Mouse (Mus musculus) limb, embryonic 10.5 days (tissue): ENCODE data around the gene Cables2. TPM values are rescaled to one million over a fixed set of nuclear protein-coding genes. Genes with fewer than 3 reads are reported as not detected.

Source experiments
- DNase-seq: peaks from one replicate; pipeline ENCODE4 v3.0.0-alpha.2; 2017; ENCODE audit warnings: low spot score
- H3K27ac ChIP-seq: fragments of 300-500 bp; sonication (generic); 2 replicates; pipeline ENCODE4 v1.5.1; 2016; ENCODE audit warnings: mild to moderate bottlenecking
- H3K27me3 ChIP-seq: fragments of 300-500 bp; sonication (generic); 2 replicates; pipeline ENCODE4 v1.6.1; 2016; ENCODE audit warnings: low read depth, mild to moderate bottlenecking; ENCODE audit not compliant: poor library complexity, severe bottlenecking
- H3K36me3 ChIP-seq: fragments of 300-500 bp; sonication (generic); 2 replicates; pipeline ENCODE4 v1.6.1; 2016; ENCODE audit warnings: mild to moderate bottlenecking, moderate library complexity
- H3K4me1 ChIP-seq: fragments of 300-500 bp; sonication (generic); 2 replicates; pipeline ENCODE4 v1.6.1; 2016
- H3K4me3 ChIP-seq: fragments of 300-500 bp; sonication (generic); 2 replicates; pipeline ENCODE4 v1.5.1; 2016; ENCODE audit warnings: mild to moderate bottlenecking, moderate library complexity
- H3K9me3 ChIP-seq: fragments of 300-500 bp; sonication (generic); replicated peaks from 2 replicates; pipeline ENCODE4 v1.6.1; 2016; ENCODE audit warnings: mild to moderate bottlenecking
- WGBS: fragments of 180-500 bp; shearing (Covaris S2); methylation state at CpG from one replicate; pipeline ENCODE4 v1.1.7; 2016; 5-methylcytosine and 5-hydroxymethylcytosine counted together
- polyA plus RNA-seq: library from polyadenylated mRNA; unstranded; fragments of >200 nt; fragmentation: Nextera tagmentation; extraction: Ambion mirVana; gene quantifications from 2 replicates; pipeline ENCODE4 v1.2.1, GENCODE M21; 2016

Cables2 gene
- polyA plus RNA-seq, 1 experiment from 2014 or later: 16.4 TPM

DNA sequence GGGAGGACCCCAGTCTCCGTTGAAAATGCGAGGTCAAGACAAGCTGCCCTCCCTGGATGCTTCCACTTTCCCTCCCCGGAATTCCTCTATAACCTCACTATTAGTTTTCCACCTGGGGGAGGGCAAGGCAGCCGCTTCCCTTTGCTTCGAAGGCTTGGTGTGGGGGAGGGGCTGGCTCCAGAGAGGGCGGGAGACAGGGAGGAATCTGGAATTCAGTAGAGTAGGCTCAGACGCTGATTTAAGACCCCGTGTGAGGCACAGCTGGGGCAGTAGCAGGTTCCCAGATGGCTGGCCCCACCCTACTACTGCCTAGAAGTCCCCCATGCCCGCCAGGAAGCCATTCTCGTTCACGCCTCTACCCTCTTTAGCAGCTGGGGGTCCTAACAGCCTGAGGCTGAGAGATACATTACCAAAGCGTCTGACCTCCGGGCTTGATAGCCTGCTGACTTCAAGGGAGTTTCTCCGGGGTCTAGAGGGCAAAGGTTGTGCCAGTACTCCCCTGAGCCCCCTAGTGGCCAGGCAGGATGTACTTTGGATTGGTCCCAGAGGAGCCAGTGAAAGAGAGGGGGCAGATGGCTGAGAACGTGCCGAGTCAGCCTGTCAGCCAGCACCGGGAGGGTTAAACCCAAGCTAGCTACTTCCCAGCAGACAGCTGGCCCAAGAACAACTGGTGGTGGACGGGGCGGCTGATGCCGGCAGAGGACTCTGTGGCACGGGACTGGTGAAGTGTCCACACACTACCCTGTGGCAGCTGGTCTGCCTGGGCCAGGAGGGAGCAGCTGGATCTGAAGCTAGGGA lies 45.8 kb downstream of the Cables2 start:
- no peaks in the 10 kb centered on the region for H3K9me3 ChIP-seq
- H3K4me3 ChIP-seq: peak overlapping the region; percentile 41
- H3K27me3 ChIP-seq: peaks cover 45% of the 10 kb centered on the region
- peaks cover 70% of the 10 kb centered on the region for H3K4me1 ChIP-seq
- WGBS: under 1% methylated on average over 21 of the region's 21 CpGs
- H3K27ac ChIP-seq: peak overlapping the region; percentile 71
- no peaks in the 10 kb centered on the region for H3K36me3 ChIP-seq
- DNase-seq: peak; percentile 81

DNA sequence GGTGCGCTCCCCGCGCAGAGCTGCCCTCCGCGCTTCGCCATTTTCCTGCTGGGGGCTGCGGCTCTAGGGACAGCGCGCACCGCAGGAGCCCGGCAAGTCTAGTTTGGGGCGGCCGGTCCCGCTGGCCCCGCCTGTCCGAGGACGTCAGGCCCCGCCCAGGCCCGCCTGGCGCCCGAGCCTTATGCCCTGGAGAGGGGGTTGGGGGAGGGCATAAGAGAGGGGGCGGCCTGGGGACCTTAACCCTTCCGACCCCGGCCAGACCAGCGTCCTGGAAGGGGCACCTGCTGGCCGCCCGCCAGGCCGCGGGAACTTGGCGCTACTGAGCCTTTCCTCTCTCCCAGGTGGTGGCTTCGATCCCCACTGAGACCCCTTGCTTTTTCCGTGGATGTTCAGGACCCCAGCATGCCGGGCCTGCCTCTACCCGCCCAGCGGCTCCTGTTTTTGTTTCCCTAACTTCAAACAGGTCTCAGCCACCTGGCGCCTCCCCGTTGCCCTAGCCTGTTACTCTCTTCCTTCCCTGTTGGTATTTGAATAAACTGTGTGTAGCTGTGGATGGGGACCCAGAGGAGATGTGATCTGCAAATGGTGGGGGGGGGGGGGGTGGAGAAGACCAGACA lies 47.4 kb downstream of the Cables2 start, which contains the start of gene Lama5:
Lama5 (minus strand) TSS at position 98 of the 617 bp plus-strand sequence.
- WGBS: 1% methylated on average over 37 of the region's 37 CpGs
- DNase-seq: peak; percentile 84
- H3K36me3 ChIP-seq: no peaks in the 10 kb centered on the region
- H3K4me3 ChIP-seq: peak within 1 kb of the TSS; percentile 77
- peaks cover 45% of the 10 kb centered on the region for H3K27me3 ChIP-seq
- peak within 1 kb of the TSS; percentile 83 for H3K27ac ChIP-seq
- no peaks in the 10 kb centered on the region for H3K9me3 ChIP-seq
- H3K4me1 ChIP-seq: peaks cover 71% of the 10 kb centered on the region

DNA sequence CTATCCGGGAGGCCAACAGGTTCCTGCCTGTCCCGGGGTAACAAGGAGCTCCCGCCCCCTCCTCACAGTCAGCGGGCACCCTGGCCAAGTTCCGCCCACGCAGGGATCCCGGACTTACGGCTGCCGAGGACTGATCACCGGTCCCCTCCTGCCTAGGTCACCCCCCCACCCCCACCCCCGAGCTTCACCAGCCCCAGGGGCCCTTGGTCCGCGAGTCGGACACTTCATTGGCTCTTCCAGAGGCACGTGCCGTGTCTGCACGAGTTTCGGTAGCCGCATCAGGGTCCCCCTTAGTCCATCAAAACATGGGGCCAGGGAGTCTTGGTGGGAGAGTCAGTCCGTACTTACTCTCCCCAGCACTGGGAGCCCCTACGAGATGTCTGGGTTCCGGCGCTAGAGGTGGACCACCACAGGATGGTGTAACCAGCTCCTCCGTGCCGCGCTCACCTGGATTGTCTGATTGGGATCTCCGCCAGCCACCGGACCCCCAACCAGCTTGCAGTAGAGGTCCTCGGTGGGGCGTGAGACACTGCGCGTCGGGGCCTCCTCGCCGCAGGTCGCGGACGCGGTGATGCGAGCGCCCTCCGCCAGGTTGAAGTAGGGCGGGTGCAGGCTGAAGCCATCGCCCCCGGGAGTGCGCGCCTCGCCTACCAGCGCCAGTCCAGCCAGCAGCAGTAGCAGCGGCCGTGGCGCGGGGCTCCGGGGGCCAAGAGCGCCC lies 48.1 kb downstream of the Cables2 start:
- no peak for DNase-seq
- under 1% methylated on average over 55 of the region's 55 CpGs for WGBS
- no peaks in the 10 kb centered on the region for H3K36me3 ChIP-seq
- peaks cover 45% of the 10 kb centered on the region for H3K27me3 ChIP-seq
- peak overlapping the region; percentile 83 for H3K27ac ChIP-seq
- H3K9me3 ChIP-seq: no peaks in the 10 kb centered on the region
- H3K4me3 ChIP-seq: peak overlapping the region; percentile 77
- peaks cover 68% of the 10 kb centered on the region for H3K4me1 ChIP-seq

DNA sequence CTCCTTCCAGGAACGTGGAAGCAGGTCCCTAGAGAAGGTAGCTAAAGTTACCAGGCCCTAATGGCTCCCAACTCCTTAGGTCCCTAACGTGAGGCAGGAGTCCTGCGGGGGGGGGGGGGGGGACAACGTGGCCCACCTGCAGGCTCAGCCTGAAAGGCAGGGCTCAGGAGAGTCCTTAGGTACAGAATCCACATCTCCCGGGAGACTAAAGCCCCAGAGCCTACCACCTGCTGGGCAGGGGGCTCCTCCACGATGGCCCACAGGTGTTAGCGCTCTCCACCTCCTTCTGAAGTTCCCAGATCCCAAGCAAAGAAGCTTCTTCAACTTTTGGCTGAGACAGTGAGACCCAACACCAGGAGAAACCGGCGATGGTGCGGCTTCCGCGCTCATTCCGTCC lies 48.7 kb downstream of the Cables2 start:
- no peak for DNase-seq
- WGBS: under 1% methylated on average over 13 of the region's 13 CpGs
- Histone ChIP-seq H3K36me3 (no peaks in the 10 kb centered on the region), H3K9me3 (no peaks in the 10 kb centered on the region), H3K27ac (peak overlapping the region; percentile 83; the same call in 1 of the 2 replicates), H3K4me3 (peak overlapping the region; percentile 77), H3K27me3 (peaks cover 45% of the 10 kb centered on the region), H3K4me1 (peaks cover 71% of the 10 kb centered on the region)

DNA sequence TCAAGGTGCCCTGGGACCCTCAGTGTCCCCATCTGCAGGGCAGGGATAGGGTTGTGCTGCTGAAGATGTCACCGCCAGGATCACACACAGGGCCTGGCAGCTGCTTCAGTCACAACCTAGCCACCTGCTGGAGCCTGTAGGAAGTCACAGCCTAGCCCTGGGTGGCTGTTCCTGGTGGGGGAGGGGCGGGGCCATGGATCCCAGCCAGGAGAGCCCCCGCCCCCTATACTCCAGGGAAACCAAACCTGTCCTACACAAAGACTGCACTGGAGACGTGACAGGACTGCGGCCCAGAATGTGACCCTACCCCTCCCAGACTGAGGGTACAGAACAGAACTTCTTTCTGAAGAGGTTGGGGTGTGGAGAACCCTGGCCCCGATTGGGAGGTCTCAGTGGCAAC lies 51.0 kb downstream of the Cables2 start:
- Histone ChIP-seq H3K27me3 (peaks cover 45% of the 10 kb centered on the region), H3K4me3 (no peak overlapping the region), H3K9me3 (no peaks in the 10 kb centered on the region), H3K4me1 (peaks cover 74% of the 10 kb centered on the region), H3K36me3 (no peaks in the 10 kb centered on the region), H3K27ac (0 out of 2 replicates have a peak overlapping the region, but pooled peaks have one; percentile 14)
- no peak for DNase-seq
- 16% methylated on average over 6 of the region's 6 CpGs for WGBS

DNA sequence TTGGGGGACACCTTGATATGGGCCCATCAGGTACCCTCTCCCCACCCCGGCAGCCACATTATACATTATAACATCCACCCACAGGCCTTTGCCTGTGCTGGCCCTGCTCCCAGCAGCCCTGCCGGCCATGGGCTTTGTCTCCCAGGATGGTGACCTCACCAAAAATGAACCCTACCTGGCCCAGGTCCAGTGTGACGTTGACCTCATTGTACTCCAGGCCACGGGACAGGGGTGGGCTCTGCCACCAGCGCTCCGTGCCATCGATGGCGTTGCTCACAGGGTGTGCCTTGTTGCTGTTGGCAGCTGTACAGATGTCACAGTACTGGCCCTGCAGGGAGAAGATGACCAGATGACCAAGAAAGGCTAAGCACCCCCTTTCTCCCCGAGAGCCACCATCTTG lies 52.2 kb downstream of the Cables2 start:
- Histone ChIP-seq H3K4me3 (no peak overlapping the region), H3K36me3 (no peaks in the 10 kb centered on the region), H3K27ac (no peak overlapping the region), H3K4me1 (peaks cover 71% of the 10 kb centered on the region), H3K27me3 (peaks cover 33% of the 10 kb centered on the region), H3K9me3 (no peaks in the 10 kb centered on the region)
- no peak for DNase-seq
- 95% methylated on average over 9 of the region's 9 CpGs for WGBS

DNA sequence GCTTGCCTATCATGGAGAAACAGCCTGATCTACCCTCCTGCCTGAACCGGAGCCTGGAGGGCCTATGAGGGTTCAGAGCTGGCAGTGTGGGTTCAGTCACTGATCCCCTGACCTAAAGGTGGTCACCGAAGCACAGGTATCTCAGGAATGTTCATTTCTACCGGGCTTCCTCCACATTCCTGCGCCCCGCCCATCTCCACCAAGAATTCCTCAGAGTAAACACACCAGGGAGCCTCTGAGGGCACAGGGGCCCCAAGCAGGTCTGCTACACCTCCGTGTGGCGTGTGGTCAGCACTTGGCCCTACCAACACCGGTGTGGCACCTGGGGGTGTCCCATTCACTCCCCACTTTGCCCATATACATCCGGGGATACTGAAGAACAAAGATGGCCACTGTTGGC lies 53.1 kb downstream of the Cables2 start:
- Histone ChIP-seq H3K27ac (0 out of 2 replicates have a peak overlapping the region, but pooled peaks have one; percentile 15), H3K9me3 (no peaks in the 10 kb centered on the region), H3K4me1 (peaks cover 70% of the 10 kb centered on the region), H3K4me3 (no peak overlapping the region), H3K36me3 (no peaks in the 10 kb centered on the region), H3K27me3 (peaks cover 24% of the 10 kb centered on the region)
- DNase-seq: no peak
- WGBS: 73% methylated on average over 9 of the region's 9 CpGs

DNA sequence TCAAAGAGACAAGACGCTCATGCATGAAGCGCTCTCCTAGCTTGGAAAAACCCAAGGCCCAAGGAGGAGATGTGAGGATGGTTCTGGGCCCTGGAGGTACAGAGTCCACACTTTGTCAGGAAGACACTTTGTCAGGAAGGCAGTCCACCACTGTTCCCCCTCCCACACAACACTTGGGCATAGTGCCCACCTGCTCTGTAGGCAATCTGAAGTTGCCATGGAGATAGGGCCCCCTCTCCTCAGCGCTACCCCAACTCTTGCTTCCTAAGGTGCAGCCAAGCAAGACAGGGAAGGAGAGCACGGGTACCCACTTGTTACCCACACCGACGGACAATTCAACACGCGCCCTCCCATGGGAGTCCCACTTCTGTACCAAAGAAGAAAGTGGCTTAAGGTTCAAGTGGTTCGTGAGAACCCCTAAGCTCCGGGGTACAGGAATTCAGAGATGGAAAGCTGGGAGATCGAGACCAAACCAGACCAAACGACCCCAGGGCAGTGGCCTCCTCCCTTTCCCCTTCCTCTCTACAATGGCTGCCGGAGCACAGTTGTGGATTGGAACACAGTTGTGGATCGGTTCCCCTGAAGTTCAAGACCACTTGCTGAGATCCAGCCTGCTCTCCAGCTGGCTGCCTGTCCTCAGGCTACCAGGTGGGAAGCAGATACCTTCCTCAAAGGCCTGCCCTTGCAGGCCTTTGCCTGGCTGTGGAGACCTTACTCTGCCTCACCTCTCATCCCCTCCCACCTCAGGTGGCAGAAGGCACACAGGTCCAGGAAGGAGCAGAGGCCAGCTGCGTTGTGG lies 54.0 kb downstream of the Cables2 start:
- no peak overlapping the region for H3K4me3 ChIP-seq
- peak overlapping the region; percentile 71 for H3K27ac ChIP-seq
- DNase-seq: no peak
- H3K9me3 ChIP-seq: no peaks in the 10 kb centered on the region
- peaks cover 70% of the 10 kb centered on the region for H3K4me1 ChIP-seq
- 88% methylated on average over 15 of the region's 15 CpGs for WGBS
- H3K36me3 ChIP-seq: no peaks in the 10 kb centered on the region
- H3K27me3 ChIP-seq: peaks cover 16% of the 10 kb centered on the region

DNA sequence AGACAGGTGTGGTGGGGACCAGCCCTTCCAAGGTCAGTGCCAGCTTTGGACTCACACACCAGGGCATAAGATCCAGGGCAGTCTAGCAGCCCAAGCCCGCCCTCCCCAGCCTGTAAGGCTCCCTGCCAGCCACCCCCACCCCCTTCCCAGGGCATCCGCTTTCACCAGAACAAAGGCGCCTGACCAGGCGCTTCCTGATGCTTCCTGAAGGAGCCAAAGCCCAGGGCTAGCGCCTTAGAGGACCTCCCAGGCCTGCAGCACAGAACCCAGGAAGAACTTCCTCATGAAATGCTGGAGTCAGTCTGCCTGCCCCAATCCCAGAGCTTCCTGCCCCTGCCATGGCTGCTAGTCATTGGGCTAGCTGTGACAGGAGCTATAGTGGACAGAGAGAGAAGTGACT lies 54.6 kb downstream of the Cables2 start:
- H3K27me3 ChIP-seq: peaks cover 9% of the 10 kb centered on the region
- no peaks in the 10 kb centered on the region for H3K36me3 ChIP-seq
- H3K4me1 ChIP-seq: peaks cover 71% of the 10 kb centered on the region
- 46% methylated on average over 5 of the region's 5 CpGs for WGBS
- no peak for DNase-seq
- H3K27ac ChIP-seq: peak overlapping the region; percentile 71
- no peaks in the 10 kb centered on the region for H3K9me3 ChIP-seq
- H3K4me3 ChIP-seq: no peak overlapping the region

DNA sequence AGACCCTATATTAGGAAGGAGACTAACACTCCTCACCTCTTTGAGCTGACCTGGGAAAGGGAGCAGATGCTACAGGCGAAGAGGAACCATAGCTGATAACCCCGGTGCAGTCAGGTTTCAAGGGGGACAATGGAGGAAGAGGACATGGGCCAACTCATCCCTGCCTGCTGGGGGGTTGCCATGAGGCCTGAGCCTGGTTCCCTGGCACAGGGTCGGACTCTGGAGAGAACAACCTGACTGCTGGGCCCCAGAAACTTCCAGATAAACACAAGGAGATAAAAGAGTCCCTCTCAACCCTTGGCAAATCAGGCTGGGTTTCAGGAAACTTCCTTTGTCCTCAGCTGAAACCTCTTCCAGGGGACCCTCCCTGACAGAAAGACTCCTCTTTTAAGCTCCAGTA lies 55.1 kb downstream of the Cables2 start:
- H3K36me3 ChIP-seq: no peaks in the 10 kb centered on the region
- 88% methylated on average over 3 of the region's 3 CpGs for WGBS
- H3K9me3 ChIP-seq: no peaks in the 10 kb centered on the region
- no peak for DNase-seq
- H3K4me3 ChIP-seq: no peak overlapping the region
- H3K27ac ChIP-seq: peak overlapping the region; percentile 71
- peaks cover 67% of the 10 kb centered on the region for H3K4me1 ChIP-seq
- H3K27me3 ChIP-seq: peaks cover 5% of the 10 kb centered on the region

DNA sequence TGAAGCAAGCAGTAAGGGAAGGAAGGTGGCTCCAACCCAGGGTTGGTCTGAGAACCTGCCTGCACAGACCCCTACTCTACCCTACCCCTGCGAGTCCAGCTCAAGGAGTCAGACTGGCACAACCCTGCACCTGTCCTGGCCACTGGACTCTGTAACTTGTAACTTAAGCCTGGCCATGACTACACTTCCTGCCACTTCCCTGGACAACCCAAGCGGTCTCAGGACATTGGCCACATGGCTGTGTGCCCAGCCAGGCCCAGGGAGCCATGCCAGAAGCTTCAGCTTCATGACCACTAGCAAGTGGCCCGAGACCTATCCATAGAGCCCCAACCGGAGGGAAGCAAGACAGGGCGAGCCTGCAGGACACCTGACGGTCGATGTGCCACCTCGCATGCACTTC lies 55.7 kb downstream of the Cables2 start:
- no peak for DNase-seq
- 94% methylated on average over 8 of the region's 8 CpGs for WGBS
- peaks cover 62% of the 10 kb centered on the region for H3K4me1 ChIP-seq
- H3K9me3 ChIP-seq: no peaks in the 10 kb centered on the region
- no peaks in the 10 kb centered on the region for H3K36me3 ChIP-seq
- peak overlapping the region; percentile 71; the same call in 1 of the 2 replicates for H3K27ac ChIP-seq
- H3K27me3 ChIP-seq: no peaks in the 10 kb centered on the region
- no peak overlapping the region for H3K4me3 ChIP-seq

DNA sequence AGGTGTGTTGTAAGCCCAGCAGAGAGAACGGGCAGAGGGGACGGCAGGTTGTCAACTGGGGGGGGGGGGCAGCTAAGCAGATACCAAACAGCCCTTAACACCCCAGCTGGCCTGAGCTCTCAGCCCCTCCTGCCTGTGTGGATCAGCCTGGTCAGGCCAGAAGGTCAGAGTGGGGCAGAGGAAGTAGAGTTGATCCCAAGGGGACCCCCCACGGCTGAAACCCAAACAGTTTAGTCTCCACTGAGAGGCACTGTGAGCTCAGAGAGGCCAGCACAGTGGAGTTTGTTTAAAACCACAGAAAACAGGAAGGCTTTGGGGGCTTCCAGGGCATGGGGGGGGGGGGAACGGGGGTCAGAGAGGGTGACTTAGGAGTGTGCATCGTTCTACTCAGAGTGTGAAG lies 56.4 kb downstream of the Cables2 start:
- Histone ChIP-seq H3K27ac (peak overlapping the region; percentile 71; the same call in 1 of the 2 replicates), H3K4me1 (peaks cover 55% of the 10 kb centered on the region), H3K4me3 (no peak overlapping the region), H3K27me3 (no peaks in the 10 kb centered on the region), H3K36me3 (no peaks in the 10 kb centered on the region), H3K9me3 (no peaks in the 10 kb centered on the region)
- 69% methylated on average over 5 of the region's 5 CpGs for WGBS
- no peak for DNase-seq
